Mouse (Mus musculus) spleen, adult 2 months (tissue): ENCODE results near the gene Gm21885.

Experiments used
- CTCF ChIP-seq: fragments of 200-500 bp; IDR thresholded peaks from 2 replicates; pipeline ENCODE4 v1.5.1; 2011; ENCODE audit warnings: mild to moderate bottlenecking, inconsistent platforms; ENCODE audit not compliant: insufficient read depth, insufficient read length, insufficient replicate concordance; ENCODE audit errors: extremely low read depth
- POLR2A ChIP-seq: fragments of 200-500 bp; IDR thresholded peaks from 2 replicates; pipeline ENCODE4 v1.6.1; 2011; ENCODE audit warnings: low read depth, low read length, inconsistent platforms

DNA sequence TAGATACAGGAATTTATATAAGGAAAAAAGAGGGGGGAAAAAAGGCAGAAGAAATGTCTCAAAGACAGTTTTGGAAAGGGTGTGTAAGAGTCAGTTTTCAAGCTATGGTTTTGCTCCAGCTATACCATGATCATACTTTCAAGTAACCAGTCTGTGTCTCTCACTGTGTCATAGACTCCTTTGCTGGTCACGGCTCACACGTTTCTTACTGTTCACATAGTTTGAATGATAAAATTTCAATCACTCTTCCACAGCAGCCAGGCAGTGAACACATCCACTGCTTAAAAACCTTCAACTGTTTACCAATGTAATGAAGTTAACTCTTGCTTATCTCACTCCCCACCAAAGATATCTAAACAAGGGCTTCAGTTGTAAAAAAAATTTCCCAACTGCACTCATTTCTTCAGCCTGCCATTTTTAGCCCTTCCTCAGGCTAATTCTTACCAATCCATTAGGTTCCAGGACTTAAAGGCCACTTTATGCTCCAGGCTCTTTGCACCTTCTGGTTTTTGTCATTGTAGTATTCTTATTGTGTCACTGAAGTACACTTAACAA lies 32.5 kb downstream of the Gm21885 start:
- no peak for TF ChIP-seq POLR2A
- no peak for TF ChIP-seq CTCF
